ENCODE assay signal across 19 mouse cellular contexts in the genomic region with DNA sequence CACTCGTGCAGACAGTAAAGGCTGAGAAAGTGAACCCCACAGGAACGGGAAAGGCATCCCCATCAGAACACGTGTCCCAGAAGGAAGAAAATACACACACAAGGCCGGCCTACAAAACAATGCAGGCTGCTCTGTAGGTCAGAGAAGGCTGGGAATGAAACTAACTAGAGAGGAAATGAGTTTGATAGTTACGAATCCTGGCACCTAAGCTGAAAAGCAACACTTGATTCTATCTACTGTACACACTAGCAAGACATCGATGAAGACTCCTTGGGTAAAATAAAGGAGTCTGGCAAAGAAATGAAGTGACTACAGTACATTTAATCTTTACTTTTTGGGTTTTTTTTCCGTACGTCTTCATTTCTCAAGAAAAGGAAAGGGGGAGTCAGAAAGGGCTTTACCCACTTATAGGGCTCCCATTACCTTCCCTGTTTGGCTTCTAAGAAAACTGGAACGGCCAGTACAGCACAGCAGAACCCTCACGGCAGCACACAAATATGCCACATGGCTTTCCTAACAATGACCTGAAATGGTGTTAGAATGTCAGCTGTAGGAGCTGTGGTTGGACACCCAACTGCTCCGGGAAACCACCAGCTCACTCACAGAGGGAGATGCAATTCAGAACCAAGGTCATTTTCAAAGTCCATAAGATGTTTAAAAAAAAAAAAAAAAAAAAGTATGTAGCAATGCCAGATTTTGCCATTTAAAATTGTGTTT. TPM values are rescaled to one million over a fixed set of nuclear protein-coding genes. Genes with fewer than 3 reads are reported as not detected.
DNase-seq lines count a peak whose midpoint lies in the region; ATAC-seq and TF ChIP-seq lines count a peak whose summit lies in the region.
"Had no signal": no experiment of that assay in that cellular context is flagged by ENCODE, and none has a peak within 500 bp of the region (broad histone marks: within the 10 kb centered on the region; RNA-seq: fewer than 3 reads in every experiment).

No protein-coding gene starts in this region.

- 82% methylated on average over 11 of the region's 11 CpGs for WGBS in midbrain, embryonic 11.5 days
- WGBS in midbrain, postnatal 0 days = 84% methylated on average over 11 of the region's 11 CpGs
- WGBS in embryonic facial prominence, embryonic 13.5 days = 30% methylated on average over 11 of the region's 11 CpGs
- WGBS in limb, embryonic 12.5 days = 64% methylated on average over 11 of the region's 11 CpGs

- no peak overlapping the region for H3K4me2 ChIP-seq in midbrain, embryonic 11.5 days
- H3K4me2 ChIP-seq in midbrain, postnatal 0 days (ENCODE audit: low read depth, low read length, poor library complexity, severe bottlenecking) = no peak overlapping the region
- H3K4me2 ChIP-seq in embryonic facial prominence, embryonic 13.5 days = peak overlapping the region; percentile 23; the same call in 1 of the 2 replicates
- no peak overlapping the region for H3K4me2 ChIP-seq in limb, embryonic 12.5 days
- H3K4me2 ChIP-seq: forebrain, embryonic 13.5 days; heart, embryonic 13.5 days; liver, embryonic 15.5 days; midbrain, embryonic 15.5 days had no signal

- H3K27ac ChIP-seq in midbrain, embryonic 11.5 days (ENCODE audit: low read depth, low read length) = no peak overlapping the region
- no peak overlapping the region for H3K27ac ChIP-seq in midbrain, postnatal 0 days (ENCODE audit: low read depth, low read length)
- peak overlapping the region; percentile 81 for H3K27ac ChIP-seq in embryonic facial prominence, embryonic 13.5 days
- peak overlapping the region; percentile 79 for H3K27ac ChIP-seq in limb, embryonic 12.5 days
- H3K27ac ChIP-seq: forebrain, embryonic 13.5 days; heart, embryonic 13.5 days; liver, embryonic 15.5 days; midbrain, embryonic 15.5 days; stomach, postnatal 0 days had no signal

- no peak for TF ChIP-seq CTCF in midbrain, postnatal 0 days (IDR thresholded peaks at IDR 0.05)

- peak; percentile 62 for DNase-seq in midbrain, embryonic 11.5 days (ENCODE audit: low spot score, missing footprints)
- DNase-seq in midbrain, postnatal 0 days (ENCODE audit: low spot score) = no peak
- DNase-seq in urinary bladder, adult 18-20 months (ENCODE audit: low spot score in 2 of 2) = no peak
- no peak for DNase-seq in right cerebral cortex, adult 2 months (ENCODE audit: low spot score in 2 of 2)
- DNase-seq: cerebellum, adult 9-11 months; kidney, adult 2 months; kidney, postnatal 25 days; layer of hippocampus, adult 9-11 months; lung, postnatal 10 days; right cerebral cortex, postnatal 14 days; thymus, postnatal 36 days had no signal

- no peak overlapping the region for H3K4me3 ChIP-seq in midbrain, embryonic 11.5 days (ENCODE audit: low read depth, low read length)
- no peak overlapping the region for H3K4me3 ChIP-seq in midbrain, postnatal 0 days (ENCODE audit: low read depth, low read length)
- H3K4me3 ChIP-seq in embryonic facial prominence, embryonic 13.5 days = no peak overlapping the region
- H3K4me3 ChIP-seq in limb, embryonic 12.5 days (replicated peaks) = no peak overlapping the region
- H3K4me3 ChIP-seq: forebrain, embryonic 13.5 days; heart, embryonic 13.5 days; liver, embryonic 15.5 days; midbrain, embryonic 15.5 days had no signal

- no peak overlapping the region for H3K9ac ChIP-seq in midbrain, embryonic 11.5 days (ENCODE audit: low read length)
- no peak overlapping the region for H3K9ac ChIP-seq in midbrain, postnatal 0 days (replicated peaks; ENCODE audit: low read length, poor library complexity, severe bottlenecking)
- no peak overlapping the region for H3K9ac ChIP-seq in embryonic facial prominence, embryonic 13.5 days
- no peak overlapping the region for H3K9ac ChIP-seq in limb, embryonic 12.5 days (replicated peaks)
- H3K9ac ChIP-seq: forebrain, embryonic 13.5 days; heart, embryonic 13.5 days; liver, embryonic 15.5 days; midbrain, embryonic 15.5 days had no signal

- H3K4me1 ChIP-seq in midbrain, embryonic 11.5 days (ENCODE audit: control insufficient read depth, insufficient read depth, low read length) = no peaks in the 10 kb centered on the region
- no peaks in the 10 kb centered on the region for H3K4me1 ChIP-seq in midbrain, postnatal 0 days (ENCODE audit: insufficient read depth, low read length)
- H3K4me1 ChIP-seq in embryonic facial prominence, embryonic 13.5 days = peaks cover 14% of the 10 kb centered on the region
- H3K4me1 ChIP-seq in limb, embryonic 12.5 days (replicated peaks) = 0 out of 2 replicates have a peak, but pooled peaks cover 6% of the 10 kb centered on the region
- H3K4me1 ChIP-seq: heart, embryonic 13.5 days; liver, embryonic 15.5 days; midbrain, embryonic 15.5 days had no signal

- H3K9me3 ChIP-seq in midbrain, embryonic 11.5 days (ENCODE audit: control insufficient read depth, low read length) = no peaks in the 10 kb centered on the region
- H3K9me3 ChIP-seq in midbrain, postnatal 0 days (ENCODE audit: low read length) = no peaks in the 10 kb centered on the region
- no peaks in the 10 kb centered on the region for H3K9me3 ChIP-seq in embryonic facial prominence, embryonic 13.5 days
- H3K9me3 ChIP-seq in limb, embryonic 12.5 days = no peaks in the 10 kb centered on the region
- H3K9me3 ChIP-seq: forebrain, embryonic 13.5 days; heart, embryonic 13.5 days; liver, embryonic 15.5 days; midbrain, embryonic 15.5 days had no signal

- H3K36me3 ChIP-seq in midbrain, embryonic 11.5 days (ENCODE audit: control insufficient read depth, insufficient read depth, low read length) = no peaks in the 10 kb centered on the region
- peaks cover 16% of the 10 kb centered on the region; the same call in 1 of the 2 replicates for H3K36me3 ChIP-seq in midbrain, postnatal 0 days (ENCODE audit: insufficient read depth, low read length)
- peaks cover 20% of the 10 kb centered on the region for H3K36me3 ChIP-seq in embryonic facial prominence, embryonic 13.5 days
- H3K36me3 ChIP-seq in limb, embryonic 12.5 days = peaks cover 31% of the 10 kb centered on the region
- H3K36me3 ChIP-seq: midbrain, embryonic 15.5 days had no signal

- ATAC-seq in midbrain, embryonic 11.5 days (ENCODE audit: low FRiP score) = no peak
- no peak for ATAC-seq in midbrain, postnatal 0 days (ENCODE audit: low FRiP score)
- ATAC-seq in embryonic facial prominence, embryonic 13.5 days (ENCODE audit: insufficient number of reproducible peaks, insufficient read depth, low FRiP score, low TSS enrichment, low read depth) = peak; percentile 67; the same call in 1 of the 2 replicates
- ATAC-seq in limb, embryonic 12.5 days (ENCODE audit: insufficient number of reproducible peaks, insufficient read depth, low FRiP score, low TSS enrichment, low read depth) = 0 out of 2 replicates have a peak, but pooled peaks have one; percentile 37
- ATAC-seq in frontal cortex, adult (ENCODE audit: low TSS enrichment) = no peak
- ATAC-seq: forebrain, embryonic 13.5 days; midbrain, embryonic 15.5 days had no signal

- H3K27me3 ChIP-seq in midbrain, embryonic 11.5 days (ENCODE audit: control insufficient read depth, insufficient read depth, low read length) = no peaks in the 10 kb centered on the region
- H3K27me3 ChIP-seq in midbrain, postnatal 0 days (ENCODE audit: insufficient read depth, low read length) = no peaks in the 10 kb centered on the region
- H3K27me3 ChIP-seq in embryonic facial prominence, embryonic 13.5 days = no peaks in the 10 kb centered on the region
- no peaks in the 10 kb centered on the region for H3K27me3 ChIP-seq in limb, embryonic 12.5 days
- H3K27me3 ChIP-seq: forebrain, embryonic 13.5 days; heart, embryonic 13.5 days; liver, embryonic 15.5 days; midbrain, embryonic 15.5 days had no signal

RNA-seq across cellular contexts. Expression of a gene that starts 45.7 kb away (rescaled TPM):
- polyA plus RNA-seq in midbrain, embryonic 11.5 days (2014; fragmentation: Nextera tagmentation; extraction: Ambion mirVana) = 25.4 and 29.3 TPM in 2 replicates
- 28.6 and 46.6 TPM in 2 replicates for total RNA-seq in midbrain, postnatal 0 days (2014; rRNA removed)
- 9.0 and 10.6 TPM in 2 replicates for polyA plus RNA-seq in midbrain, postnatal 0 days (2015; fragmentation: Nextera tagmentation; extraction: Ambion mirVana)
- polyA plus RNA-seq in embryonic facial prominence, embryonic 13.5 days (2015; fragmentation: Nextera tagmentation; extraction: Ambion mirVana) = 29.0 and 35.8 TPM in 2 replicates
- polyA plus RNA-seq in limb, embryonic 12.5 days (2016; fragmentation: Nextera tagmentation; extraction: Ambion mirVana) = 24.3 and 30.1 TPM in 2 replicates

RNA-seq across cellular contexts. Expression of a gene that starts 45.8 kb away (rescaled TPM):
- 27.3 and 28.1 TPM in 2 replicates for polyA plus RNA-seq in midbrain, embryonic 11.5 days (2014; fragmentation: Nextera tagmentation; extraction: Ambion mirVana)
- total RNA-seq in midbrain, postnatal 0 days (2014; rRNA removed) = 34.6 and 35.7 TPM in 2 replicates
- polyA plus RNA-seq in midbrain, postnatal 0 days (2015; fragmentation: Nextera tagmentation; extraction: Ambion mirVana) = 34.7 and 39.2 TPM in 2 replicates
- polyA plus RNA-seq in embryonic facial prominence, embryonic 13.5 days (2015; fragmentation: Nextera tagmentation; extraction: Ambion mirVana) = 18.0 and 20.7 TPM in 2 replicates
- 17.0 and 19.9 TPM in 2 replicates for polyA plus RNA-seq in limb, embryonic 12.5 days (2016; fragmentation: Nextera tagmentation; extraction: Ambion mirVana)

Comparison
In these comparisons a context has a peak if more than half of its experiments do, and no peak if none do; other contexts are left out.
1. ATAC-seq: peak in embryonic facial prominence, embryonic 13.5 days (single experiment) and limb, embryonic 12.5 days (single experiment); none in midbrain, embryonic 11.5 days (single experiment), midbrain, postnatal 0 days (single experiment) and frontal cortex, adult (single experiment).
2. H3K27ac ChIP-seq: peak in embryonic facial prominence, embryonic 13.5 days (single experiment) and limb, embryonic 12.5 days (single experiment); none in midbrain, embryonic 11.5 days (single experiment) and midbrain, postnatal 0 days (single experiment).